Mouse (Mus musculus) macrophage (primary cell): ENCODE measurements around the gene Ddah2. TPM values are rescaled to one million over a fixed set of nuclear protein-coding genes. Genes with fewer than 3 reads are reported as not detected.

Experiments used
- H3K27ac ChIP-seq: fragments of 350-480 bp; formaldehyde crosslinking; 2 replicates; pipeline ENCODE4 v1.9.0; 2021
- H3K36me3 ChIP-seq: fragments of 350-480 bp; formaldehyde crosslinking; 2 replicates; pipeline ENCODE4 v1.9.0; 2021; ENCODE audit errors: inconsistent target
- H3K4me3 ChIP-seq: fragments of 350-480 bp; formaldehyde crosslinking; 2 replicates; pipeline ENCODE4 v1.9.0; 2021; ENCODE audit errors: inconsistent target
- H3K79me2 ChIP-seq: fragments of 350-480 bp; formaldehyde crosslinking; 2 replicates; pipeline ENCODE4 v1.9.0; 2021; ENCODE audit errors: inconsistent target
- WGBS: methylation state at CpG from one replicate; pipeline ENCODE4 v1.1.7; 2026; ENCODE audit warnings: inconsistent platforms; ENCODE audit not compliant: missing documents; 5-methylcytosine and 5-hydroxymethylcytosine counted together
- polyA plus RNA-seq: library from polyadenylated mRNA; stranded (reverse); fragments of 250-400 nt; gene quantifications from 3 replicates; pipeline ENCODE4 v1.2.4, GENCODE M21; 2018; ENCODE audit warnings: inconsistent platforms

Gene Ddah2
- polyA plus RNA-seq, 1 experiment from 2014 or later: 3.3 TPM

DNA sequence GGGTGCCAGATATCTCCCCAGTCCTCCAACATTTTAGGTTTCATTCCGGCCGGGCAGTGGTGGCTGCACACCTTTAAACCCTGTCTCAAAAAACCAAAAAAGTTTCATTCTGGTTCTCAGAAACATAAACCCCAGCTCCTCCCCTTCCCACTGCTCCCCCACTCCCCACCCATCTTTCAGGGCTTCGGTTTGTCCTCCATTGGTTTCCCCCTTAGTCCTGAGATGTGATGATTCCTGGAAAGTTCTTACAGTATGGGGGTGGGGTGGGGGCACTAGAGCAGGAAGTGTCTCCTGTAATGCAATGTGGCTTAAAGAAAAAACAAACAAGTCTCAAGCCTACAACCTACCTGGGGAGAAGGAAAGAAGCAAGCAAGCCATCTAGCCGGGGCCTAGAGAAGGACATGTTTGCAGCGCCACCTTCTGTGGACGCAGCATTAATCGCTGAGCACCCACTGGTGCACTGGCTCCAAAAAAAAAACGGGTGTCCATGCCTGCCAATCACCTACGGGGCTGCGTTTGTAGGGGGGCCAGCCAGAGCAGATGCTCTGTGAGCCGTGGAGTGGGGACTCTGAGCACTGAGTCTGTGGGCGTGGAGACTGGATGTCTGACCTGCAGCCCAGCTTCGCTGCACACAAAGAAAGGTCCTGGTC is 47.0 kb downstream of the Ddah2 start:
- H3K4me3 ChIP-seq: no peak overlapping the region
- 39% methylated on average over 13 of the region's 13 CpGs for WGBS

DNA sequence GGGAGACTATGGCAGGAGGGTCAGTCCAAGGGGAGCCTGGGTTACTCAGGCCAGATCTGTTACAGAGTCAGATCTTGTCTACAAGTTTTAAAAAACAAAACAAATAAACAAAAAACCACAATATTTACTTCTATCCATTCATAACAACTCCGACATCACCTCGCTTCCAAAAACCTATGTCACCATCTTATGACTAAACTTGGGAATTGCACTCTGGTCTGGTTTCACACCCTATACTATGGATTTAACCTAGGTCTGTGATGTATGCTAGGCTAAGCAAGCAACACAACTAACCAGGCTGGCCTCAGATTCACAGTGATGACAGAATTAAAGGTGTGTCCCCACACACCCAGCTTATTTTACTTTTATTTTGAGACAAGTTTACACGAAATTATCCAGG is 47.7 kb downstream of the Ddah2 start:
- WGBS: 96% methylated on average over 3 of the region's 3 CpGs
- H3K36me3 ChIP-seq: peaks cover 19% of the 10 kb centered on the region
- H3K79me2 ChIP-seq: no peaks in the 10 kb centered on the region
- no peak overlapping the region for H3K4me3 ChIP-seq
- H3K27ac ChIP-seq: no peak overlapping the region

More for the DNA sequence above, 47.0 kb downstream of the Ddah2 start:
- Histone ChIP-seq H3K79me2 (no peaks in the 10 kb centered on the region), H3K27ac (no peak overlapping the region), H3K36me3 (peaks cover 26% of the 10 kb centered on the region)

- Histone ChIP-seq H3K79me2 (no peaks in the 10 kb centered on the region), H3K36me3 (peaks cover 3% of the 10 kb centered on the region; the same call in 1 of the 2 replicates), H3K27ac (no peak within 1 kb of the TSS), H3K4me3 (no peak within 1 kb of the TSS)
- WGBS: 90% methylated on average over 6 of the region's 6 CpGs
Observed at GRCm38 (mm10) chr17:35108097-35108496, 49.3 kb downstream of the Ddah2 start, which contains the start of gene Ly6g5c. Ly6g5c (plus strand) TSS chr17:35108279.

Other genes starting within 250 kb of the Ddah2 start
- 23.5 to 36.5 TPM (median 28.1 TPM) in 3 replicates for gene Stk19, start 222.1 kb upstream of the Ddah2 start, polyA plus RNA-seq
- 13.6 to 19.8 TPM (median 15.8 TPM) in 3 replicates for gene Dxo, start 222.0 kb upstream of the Ddah2 start, polyA plus RNA-seq
- 16.7 to 36.7 TPM (median 23.6 TPM) in 3 replicates for gene Skiv2l, start 208.8 kb upstream of the Ddah2 start, polyA plus RNA-seq
- gene Nelfe, start 208.6 kb upstream of the Ddah2 start, polyA plus RNA-seq: 46.9 to 59.7 TPM (median 52.1 TPM) in 3 replicates
- gene Cfb, start 196.5 kb upstream of the Ddah2 start, polyA plus RNA-seq: 2.6 to 6.4 TPM (median 4.7 TPM) in 3 replicates
- 5.4 to 6.2 TPM (median 5.5 TPM) in 3 replicates for gene Zbtb12, start 179.6 kb upstream of the Ddah2 start, polyA plus RNA-seq
- gene Gm20547, start 177.0 kb upstream of the Ddah2 start, polyA plus RNA-seq: not detected in 3 replicates
- gene C2, start 160.8 kb upstream of the Ddah2 start, polyA plus RNA-seq: 0.63 to 0.95 TPM (median 0.86 TPM) in 3 replicates
- 59.6 to 100 TPM (median 69.3 TPM) in 3 replicates for gene Ehmt2, start 160.6 kb upstream of the Ddah2 start, polyA plus RNA-seq
- gene Slc44a4, start 144.6 kb upstream of the Ddah2 start, polyA plus RNA-seq: not detected in 3 replicates
- gene Neu1, start 127.8 kb upstream of the Ddah2 start, polyA plus RNA-seq: 80.3 to 98.8 TPM (median 81.2 TPM) in 3 replicates
- gene Hspa1b, start 99.8 kb upstream of the Ddah2 start, polyA plus RNA-seq: 0.57 to 1.2 TPM (median 0.69 TPM) in 3 replicates
- gene Gm20481, start 89.1 kb upstream of the Ddah2 start, polyA plus RNA-seq: not detected in 3 replicates
- gene Hspa1a, start 86.9 kb upstream of the Ddah2 start, polyA plus RNA-seq: 1.2 to 1.9 TPM (median 1.8 TPM) in 3 replicates
- gene Hspa1l, start 86.3 kb upstream of the Ddah2 start, polyA plus RNA-seq: 0.47 to 1.7 TPM (median 0.96 TPM) in 3 replicates
- gene Lsm2, start 77.2 kb upstream of the Ddah2 start, polyA plus RNA-seq: 16.5 to 52.8 TPM (median 51.4 TPM) in 3 replicates
- gene Vars, start 58.0 kb upstream of the Ddah2 start, polyA plus RNA-seq: 7.7 to 37.5 TPM (median 19.2 TPM) in 3 replicates
- 0.06 to 0.32 TPM (median 0.07 TPM) in 3 replicates for gene Vwa7, start 42.5 kb upstream of the Ddah2 start, polyA plus RNA-seq
- not detected in 3 replicates for gene Sapcd1, start 31.0 kb upstream of the Ddah2 start, polyA plus RNA-seq
- 0.48 to 0.51 TPM (median 0.50 TPM) in 3 replicates for gene Msh5, start 12.3 kb upstream of the Ddah2 start, polyA plus RNA-seq
- 359 to 667 TPM (median 372 TPM) in 3 replicates for gene Clic1, start 9.1 kb upstream of the Ddah2 start, polyA plus RNA-seq
- not detected in 3 replicates for gene Ly6g6c, start 6.4 kb downstream of the Ddah2 start, polyA plus RNA-seq
- 0.17 TPM in 1 of 3 replicates, not detected in the others for gene Mpig6b, start 7.1 kb downstream of the Ddah2 start, polyA plus RNA-seq
- gene Ly6g6e, start 17.9 kb downstream of the Ddah2 start, polyA plus RNA-seq: not detected in 3 replicates
- gene Ly6g6d, start 19.0 kb downstream of the Ddah2 start, polyA plus RNA-seq: 0.43 to 1.7 TPM (median 0.88 TPM) in 3 replicates
- not detected in 3 replicates for gene Ly6g6f, start 26.6 kb downstream of the Ddah2 start, polyA plus RNA-seq
- 33.9 to 63.2 TPM (median 53.2 TPM) in 3 replicates for gene Abhd16a, start 30.2 kb downstream of the Ddah2 start, polyA plus RNA-seq
- not detected in 3 replicates for gene Ly6g5c, start 49.2 kb downstream of the Ddah2 start, polyA plus RNA-seq
- 0.36 to 0.46 TPM in 2 of 3 replicates, not detected in the other for gene Ly6g5b, start 56.4 kb downstream of the Ddah2 start, polyA plus RNA-seq
- gene Gpank1, start 62.4 kb downstream of the Ddah2 start, polyA plus RNA-seq: 11.4 to 18.0 TPM (median 13.2 TPM) in 3 replicates
- 129 to 166 TPM (median 149 TPM) in 3 replicates for gene Csnk2b, start 63.0 kb downstream of the Ddah2 start, polyA plus RNA-seq
- gene D17H6S53E, start 67.3 kb downstream of the Ddah2 start, polyA plus RNA-seq: 11.5 to 23.5 TPM (median 22.0 TPM) in 3 replicates
- not detected in 3 replicates for gene Apom, start 73.0 kb downstream of the Ddah2 start, polyA plus RNA-seq
- 103 to 118 TPM (median 104 TPM) in 3 replicates for gene Bag6, start 76.1 kb downstream of the Ddah2 start, polyA plus RNA-seq
- 91.3 to 139 TPM (median 124 TPM) in 3 replicates for gene Prrc2a, start 105.9 kb downstream of the Ddah2 start, polyA plus RNA-seq
- gene Aif1, start 117.0 kb downstream of the Ddah2 start, polyA plus RNA-seq: 231 to 253 TPM (median 243 TPM) in 3 replicates
- 322 to 615 TPM (median 449 TPM) in 3 replicates for gene Lst1, start 129.4 kb downstream of the Ddah2 start, polyA plus RNA-seq
- 0.33 to 0.50 TPM (median 0.48 TPM) in 3 replicates for gene Ltb, start 135.4 kb downstream of the Ddah2 start, polyA plus RNA-seq
- 20.0 to 57.4 TPM (median 38.0 TPM) in 3 replicates for gene Tnf, start 143.0 kb downstream of the Ddah2 start, polyA plus RNA-seq
- gene Lta, start 146.3 kb downstream of the Ddah2 start, polyA plus RNA-seq: not detected in 3 replicates
- gene Gm16181, start 161.8 kb downstream of the Ddah2 start, polyA plus RNA-seq: not detected in 3 replicates
- 5.0 to 12.5 TPM (median 6.9 TPM) in 3 replicates for gene Atp6v1g2, start 174.6 kb downstream of the Ddah2 start, polyA plus RNA-seq
- 8.3 to 16.7 TPM (median 14.8 TPM) in 3 replicates for gene Nfkbil1, start 176.8 kb downstream of the Ddah2 start, polyA plus RNA-seq
- gene Ddx39b, start 182.7 kb downstream of the Ddah2 start, polyA plus RNA-seq: 113 to 158 TPM (median 122 TPM) in 3 replicates
- 2,972 to 5,352 TPM (median 3,334 TPM) in 3 replicates for gene H2-D1, start 203.7 kb downstream of the Ddah2 start, polyA plus RNA-seq